Mouse (Mus musculus) forebrain, embryonic 11.5 days (tissue): Measurements from ENCODE around the gene Pum2. TPM values are rescaled to one million over a fixed set of nuclear protein-coding genes. Genes with fewer than 3 reads are reported as not detected.

ENCODE experiments used
- polyA plus RNA-seq: library from polyadenylated mRNA; unstranded; fragments of >200 nt; fragmentation: Nextera tagmentation; extraction: Ambion mirVana; gene quantifications from 2 replicates; pipeline ENCODE4 v1.2.1, GENCODE M21; 2014

The Pum2 gene
- polyA plus RNA-seq, 1 experiment from 2014 or later, result 106 TPM

Other genes starting within 250 kb of the Pum2 start
- gene Rhob, start 174.1 kb upstream of the Pum2 start, polyA plus RNA-seq, result 55.1 and 58.3 TPM in 2 replicates
- not detected in 2 replicates for gene Slc7a15, start 75.1 kb upstream of the Pum2 start, polyA plus RNA-seq
- 86.8 and 90.0 TPM in 2 replicates for gene Sdc1, start 97.2 kb downstream of the Pum2 start, polyA plus RNA-seq
- 196 and 197 TPM in 2 replicates for gene Laptm4a, start 247.5 kb downstream of the Pum2 start, polyA plus RNA-seq